Mouse (Mus musculus): ENCODE data around the gene Cacnb3.

The Cacnb3 gene

GRCm38 (mm10) chr15:98635291-98635841, 4.7 kb downstream of the Cacnb3 start:
- in situ Hi-C loops (cut with MboI) = no loop called here

GRCm38 (mm10) chr15:98636517-98636916, 5.9 kb downstream of the Cacnb3 start:
- in situ Hi-C loops (cut with MboI) = no loop called here

- in situ Hi-C loops (cut with MboI) = no loop called here
Observed at GRCm38 (mm10) chr15:98637155-98637554, 6.5 kb downstream of the Cacnb3 start.

GRCm38 (mm10) chr15:98640157-98640556, 9.5 kb downstream of the Cacnb3 start:
- in situ Hi-C loops (cut with MboI) = no loop called here

GRCm38 (mm10) chr15:98644406-98644805, 13.8 kb downstream of the Cacnb3 start:
- in situ Hi-C loops (cut with MboI) = no loop called here

GRCm38 (mm10) chr15:98645057-98646026, 14.7 kb downstream of the Cacnb3 start:
- in situ Hi-C loops (cut with MboI) = no loop called here

GRCm38 (mm10) chr15:98646737-98647136, 16.1 kb downstream of the Cacnb3 start:
- in situ Hi-C loops (cut with MboI) = no loop called here

- in situ Hi-C loops (cut with MboI) = no loop called here
Observed at GRCm38 (mm10) chr15:98647308-98647707, 16.7 kb downstream of the Cacnb3 start.

GRCm38 (mm10) chr15:98648071-98648470, 17.4 kb downstream of the Cacnb3 start:
- in situ Hi-C loops (cut with MboI) = no loop called here

- in situ Hi-C loops (cut with MboI) = no loop called here
Observed at GRCm38 (mm10) chr15:98651431-98651830, 20.8 kb downstream of the Cacnb3 start.

GRCm38 (mm10) chr15:98652174-98652573, 21.5 kb downstream of the Cacnb3 start:
- in situ Hi-C loops (cut with MboI) = no loop called here

GRCm38 (mm10) chr15:98656982-98657751, 26.5 kb downstream of the Cacnb3 start:
- in situ Hi-C loops (cut with MboI) = no loop called here

GRCm38 (mm10) chr15:98662198-98662566, 31.5 kb downstream of the Cacnb3 start:
- in situ Hi-C loops (cut with MboI) = no loop called here

GRCm38 (mm10) chr15:98662567-98663545, 32.2 kb downstream of the Cacnb3 start, which contains the start of gene Ddx23:
TSS of gene Ddx23 (minus strand) at chr15:98662894.
- in situ Hi-C loops (cut with MboI) = no loop called here

GRCm38 (mm10) chr15:98664042-98664907, 33.6 kb downstream of the Cacnb3 start:
- in situ Hi-C loops (cut with MboI) = no loop called here

- in situ Hi-C loops (cut with MboI) = no loop called here
Observed at GRCm38 (mm10) chr15:98672592-98672991, 42.0 kb downstream of the Cacnb3 start.

GRCm38 (mm10) chr15:98673732-98674131, 43.1 kb downstream of the Cacnb3 start:
- in situ Hi-C loops (cut with MboI) = no loop called here

GRCm38 (mm10) chr15:98674284-98674993, 43.8 kb downstream of the Cacnb3 start:
- in situ Hi-C loops (cut with MboI) = no loop called here

- in situ Hi-C loops (cut with MboI) = no loop called here
Observed at GRCm38 (mm10) chr15:98674994-98675545, 44.4 kb downstream of the Cacnb3 start.
